ENCODE assay signal across 8 mouse cellular contexts in the genomic region with DNA sequence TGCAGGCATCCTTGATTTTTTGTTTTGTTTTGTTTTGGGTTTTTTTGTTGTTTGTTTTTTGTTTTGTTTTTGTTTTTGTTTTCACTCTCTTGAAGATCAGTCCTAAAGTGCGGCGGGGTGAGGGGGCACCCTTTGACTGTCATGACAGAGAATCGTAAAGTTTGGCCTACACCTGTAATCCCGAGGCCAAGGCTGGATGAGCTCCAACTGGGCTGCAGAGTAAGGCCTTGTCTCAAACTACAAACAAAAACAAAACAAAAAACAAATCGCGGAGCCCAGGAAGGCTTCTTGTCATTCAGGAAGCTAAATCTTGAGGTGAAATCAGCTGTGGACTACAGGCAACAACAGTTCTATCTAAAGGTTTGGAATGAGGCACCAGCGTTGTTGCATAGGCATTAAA. TPM values are rescaled to one million over a fixed set of nuclear protein-coding genes. Genes with fewer than 3 reads are reported as not detected.
A peak's percentile ranks its signal among the peaks of the same experiment; 100 is the strongest.
DNase-seq lines count a peak whose midpoint lies in the region; ATAC-seq and TF ChIP-seq lines count a peak whose summit lies in the region.

No protein-coding gene starts in this region.

- no peaks in the 10 kb centered on the region for H3K9me3 ChIP-seq in forebrain, embryonic 14.5 days (replicated peaks; ENCODE audit: control insufficient read depth, low read length)
- H3K9me3 ChIP-seq in lung, embryonic 16.5 days (ENCODE audit: control insufficient read depth, low read length): no peaks in the 10 kb centered on the region
- H3K9me3 ChIP-seq in stomach, postnatal 0 days (ENCODE audit: control insufficient read depth, low read length): no peaks in the 10 kb centered on the region

- H3K4me1 ChIP-seq in forebrain, embryonic 14.5 days (ENCODE audit: control insufficient read depth, insufficient read depth, low read length): peaks cover 12% of the 10 kb centered on the region
- H3K4me1 ChIP-seq in lung, embryonic 16.5 days (replicated peaks; ENCODE audit: control insufficient read depth, insufficient read depth, low read length): peaks cover 11% of the 10 kb centered on the region; the same call in 1 of the 2 replicates
- peaks cover 5% of the 10 kb centered on the region; the same call in 1 of the 2 replicates for H3K4me1 ChIP-seq in stomach, postnatal 0 days (replicated peaks; ENCODE audit: control insufficient read depth, insufficient read depth)

- no peak for TF ChIP-seq EP300 in stomach, postnatal 0 days (optimal IDR thresholded peaks at IDR 0.05)

- no peak for ATAC-seq in forebrain, embryonic 14.5 days
- no peak for ATAC-seq in lung, embryonic 16.5 days (ENCODE audit: low read depth)
- no peak for ATAC-seq in stomach, postnatal 0 days (ENCODE audit: low FRiP score, low TSS enrichment)
- no peak for ATAC-seq in monocyte, adult 5-6 weeks (replicated peaks; ENCODE audit: insufficient number of reproducible peaks, low FRiP score, low TSS enrichment, poor library complexity, severe bottlenecking)

- no peak for TF ChIP-seq CTCF in layer of hippocampus, adult 2 months (conservative IDR thresholded peaks at IDR 0.05)
- TF ChIP-seq CTCF in brain, embryonic 14.5 days (IDR thresholded peaks at IDR 0.05; ENCODE audit: borderline replicate concordance, extremely low read depth, insufficient read depth, insufficient read length): no peak
- no peak for TF ChIP-seq CTCF in stomach, postnatal 0 days (IDR thresholded peaks at IDR 0.05; ENCODE audit: low read depth)

- H3K4me2 ChIP-seq in forebrain, embryonic 14.5 days (ENCODE audit: low read length): peak overlapping the region; percentile 76
- peak overlapping the region; percentile 62 for H3K4me2 ChIP-seq in lung, embryonic 16.5 days (ENCODE audit: low read depth, low read length)
- peak overlapping the region; percentile 71 for H3K4me2 ChIP-seq in stomach, postnatal 0 days (replicated peaks; ENCODE audit: low read depth)

- peak overlapping the region; percentile 94 for H3K9ac ChIP-seq in forebrain, embryonic 14.5 days (ENCODE audit: low read length)
- peak overlapping the region; percentile 92 for H3K9ac ChIP-seq in lung, embryonic 16.5 days (ENCODE audit: low read length)
- H3K9ac ChIP-seq in stomach, postnatal 0 days (ENCODE audit: low read length): peak overlapping the region; percentile 84; the same call in 1 of the 2 replicates

- no peak for TF ChIP-seq POLR2A in brain, embryonic 14.5 days (IDR thresholded peaks at IDR 0.05; ENCODE audit: borderline replicate concordance, extremely low read depth, insufficient read depth, insufficient read length, poor library complexity, severe bottlenecking)

- peak overlapping the region; percentile 48 for H3K27ac ChIP-seq in layer of hippocampus, adult 2 months
- H3K27ac ChIP-seq in forebrain, embryonic 14.5 days (ENCODE audit: low read depth, low read length): no peak overlapping the region
- H3K27ac ChIP-seq in lung, embryonic 16.5 days (ENCODE audit: low read length): no peak overlapping the region; the same call in 1 of the 2 replicates
- no peak overlapping the region for H3K27ac ChIP-seq in stomach, postnatal 0 days (replicated peaks)

- H3K27me3 ChIP-seq in forebrain, embryonic 14.5 days (replicated peaks; ENCODE audit: control insufficient read depth, insufficient read depth, low read length): no peaks in the 10 kb centered on the region
- no peaks in the 10 kb centered on the region for H3K27me3 ChIP-seq in lung, embryonic 16.5 days (ENCODE audit: control insufficient read depth, insufficient read depth, low read depth, low read length)
- no peaks in the 10 kb centered on the region for H3K27me3 ChIP-seq in stomach, postnatal 0 days (ENCODE audit: control insufficient read depth, insufficient read depth, low read length)

- DNase-seq in layer of hippocampus, adult 2 months (ENCODE audit: low spot score in 2 of 2): peak in 1 of 2 experiments; percentile 15
- no peak for DNase-seq in layer of hippocampus, adult 9-10 months (ENCODE audit: low spot score)
- DNase-seq in brain, embryonic 14.5 days (ENCODE audit: low read depth): peak; percentile 47
- peak; percentile 23 for DNase-seq in forebrain, embryonic 14.5 days (ENCODE audit: low spot score)
- DNase-seq in kidney, adult 11 months: peak; percentile 19
- no peak for DNase-seq in stomach, postnatal 0 days (ENCODE audit: low spot score)

- H3K4me3 ChIP-seq in layer of hippocampus, adult 2 months: peak overlapping the region; percentile 99
- peak overlapping the region; percentile 77 for H3K4me3 ChIP-seq in forebrain, embryonic 14.5 days (ENCODE audit: low read depth, low read length)
- H3K4me3 ChIP-seq in lung, embryonic 16.5 days (ENCODE audit: low read length): peak overlapping the region; percentile 92
- peak overlapping the region; percentile 80 for H3K4me3 ChIP-seq in stomach, postnatal 0 days (ENCODE audit: low read depth, low read length)

- WGBS in forebrain, embryonic 14.5 days: 31% methylated on average over 7 of the region's 7 CpGs
- 43% methylated on average over 7 of the region's 7 CpGs for WGBS in lung, embryonic 16.5 days
- WGBS in stomach, postnatal 0 days: 39% methylated on average over 7 of the region's 7 CpGs

- no peaks in the 10 kb centered on the region for H3K36me3 ChIP-seq in forebrain, embryonic 14.5 days (ENCODE audit: control insufficient read depth, insufficient read depth, low read length)
- no peaks in the 10 kb centered on the region for H3K36me3 ChIP-seq in lung, embryonic 16.5 days (ENCODE audit: control insufficient read depth, insufficient read depth, low read length)
- no peaks in the 10 kb centered on the region for H3K36me3 ChIP-seq in stomach, postnatal 0 days (ENCODE audit: control insufficient read depth, insufficient read depth, low read length)

RNA-seq across cellular contexts. Expression of a gene that starts 1.1 kb away (rescaled TPM):
- 10 to 100 TPM; 43.4 to 48.3 TPM for total RNA-seq in layer of hippocampus, adult 2 months (2021)
- polyA plus RNA-seq in brain, embryonic 14.5 days (2012; rRNA removed): 28.4 and 42.0 TPM in 2 replicates
- 24.3 and 29.6 TPM in 2 replicates for polyA plus RNA-seq in forebrain, embryonic 14.5 days (2014; fragmentation: Nextera tagmentation; extraction: Ambion mirVana)
- polyA plus RNA-seq in lung, embryonic 16.5 days (2015; fragmentation: Nextera tagmentation; extraction: Ambion mirVana): 48.2 and 49.0 TPM in 2 replicates
- polyA plus RNA-seq in stomach, postnatal 0 days (2015; fragmentation: Nextera tagmentation; extraction: Ambion mirVana): 9.2 and 9.4 TPM in 2 replicates
- total RNA-seq in monocyte, adult 5-6 weeks (2017): 34.2 to 50.5 TPM (median 34.5 TPM) in 3 replicates

Comparison
In these comparisons a context has a peak if more than half of its experiments do, and no peak if none do; other contexts are left out.
1. DNase-seq: peak in brain, embryonic 14.5 days (single experiment), forebrain, embryonic 14.5 days (single experiment) and kidney, adult 11 months (single experiment); none in layer of hippocampus, adult 9-10 months (single experiment) and stomach, postnatal 0 days (single experiment).
2. Peak in every context shown above with its lines, with median percentiles within 50 percentile points of each other: H3K4me3 ChIP-seq, H3K4me2 ChIP-seq and H3K9ac ChIP-seq.